Mouse (Mus musculus): ENCODE data around the gene Rpp25l. TPM values are rescaled to one million over a fixed set of nuclear protein-coding genes. Genes with fewer than 3 reads are reported as not detected.

The Rpp25l gene
- polyA plus RNA-seq, 1 experiment from 2014 or later = 47.4 TPM

- Histone ChIP-seq H3K27ac (ENCODE audit: low read depth, low read length) (no peak overlapping the region), H3K36me3 (ENCODE audit: control insufficient read depth, insufficient read depth) (no peaks in the 10 kb centered on the region), H3K9me3 (ENCODE audit: control insufficient read depth) (no peaks in the 10 kb centered on the region), H3K9ac (ENCODE audit: low read depth, low read length) (no peak overlapping the region), H3K4me1 (replicated peaks; ENCODE audit: control insufficient read depth, insufficient read depth, low read length) (no peaks in the 10 kb centered on the region), H3K4me3 (ENCODE audit: low read depth, low read length) (no peak overlapping the region), H3K27me3 (replicated peaks; ENCODE audit: control insufficient read depth, insufficient read depth, low read length) (no peaks in the 10 kb centered on the region), H3K4me2 (replicated peaks; ENCODE audit: low read depth) (no peak overlapping the region)
- no peak for TF ChIP-seq CTCF (IDR thresholded peaks at IDR 0.05; ENCODE audit: low read depth)
- no peak for ATAC-seq
- WGBS = 45% methylated on average over 5 of the region's 5 CpGs
Observed at GRCm38 (mm10) chr4:41671500-41671899, 41.8 kb downstream of the Rpp25l start.

GRCm38 (mm10) chr4:41670836-41671235 lies 42.5 kb downstream of the Rpp25l start:
- Histone ChIP-seq H3K4me2 (replicated peaks; ENCODE audit: low read depth) (no peak overlapping the region), H3K27me3 (replicated peaks; ENCODE audit: control insufficient read depth, insufficient read depth, low read length) (no peaks in the 10 kb centered on the region), H3K27ac (ENCODE audit: low read depth, low read length) (no peak overlapping the region), H3K4me1 (replicated peaks; ENCODE audit: control insufficient read depth, insufficient read depth, low read length) (no peaks in the 10 kb centered on the region), H3K36me3 (ENCODE audit: control insufficient read depth, insufficient read depth) (no peaks in the 10 kb centered on the region), H3K9me3 (ENCODE audit: control insufficient read depth) (no peaks in the 10 kb centered on the region), H3K4me3 (ENCODE audit: low read depth, low read length) (no peak overlapping the region), H3K9ac (ENCODE audit: low read depth, low read length) (no peak overlapping the region)
- WGBS = 82% methylated on average over 18 of the region's 18 CpGs
- no peak for ATAC-seq
- no peak for TF ChIP-seq CTCF (IDR thresholded peaks at IDR 0.05; ENCODE audit: low read depth)

GRCm38 (mm10) chr4:41666646-41667045 lies 46.7 kb downstream of the Rpp25l start:
- Histone ChIP-seq H3K27ac (ENCODE audit: low read depth, low read length) (no peak overlapping the region), H3K9me3 (ENCODE audit: control insufficient read depth) (no peaks in the 10 kb centered on the region), H3K27me3 (replicated peaks; ENCODE audit: control insufficient read depth, insufficient read depth, low read length) (no peaks in the 10 kb centered on the region), H3K36me3 (ENCODE audit: control insufficient read depth, insufficient read depth) (no peaks in the 10 kb centered on the region), H3K4me3 (ENCODE audit: low read depth, low read length) (no peak overlapping the region), H3K4me1 (replicated peaks; ENCODE audit: control insufficient read depth, insufficient read depth, low read length) (no peaks in the 10 kb centered on the region), H3K4me2 (replicated peaks; ENCODE audit: low read depth) (no peak overlapping the region), H3K9ac (ENCODE audit: low read depth, low read length) (no peak overlapping the region)
- no peak for TF ChIP-seq CTCF (IDR thresholded peaks at IDR 0.05; ENCODE audit: low read depth)
- WGBS = 73% methylated on average over 11 of the region's 11 CpGs
- no peak for ATAC-seq

DNA sequence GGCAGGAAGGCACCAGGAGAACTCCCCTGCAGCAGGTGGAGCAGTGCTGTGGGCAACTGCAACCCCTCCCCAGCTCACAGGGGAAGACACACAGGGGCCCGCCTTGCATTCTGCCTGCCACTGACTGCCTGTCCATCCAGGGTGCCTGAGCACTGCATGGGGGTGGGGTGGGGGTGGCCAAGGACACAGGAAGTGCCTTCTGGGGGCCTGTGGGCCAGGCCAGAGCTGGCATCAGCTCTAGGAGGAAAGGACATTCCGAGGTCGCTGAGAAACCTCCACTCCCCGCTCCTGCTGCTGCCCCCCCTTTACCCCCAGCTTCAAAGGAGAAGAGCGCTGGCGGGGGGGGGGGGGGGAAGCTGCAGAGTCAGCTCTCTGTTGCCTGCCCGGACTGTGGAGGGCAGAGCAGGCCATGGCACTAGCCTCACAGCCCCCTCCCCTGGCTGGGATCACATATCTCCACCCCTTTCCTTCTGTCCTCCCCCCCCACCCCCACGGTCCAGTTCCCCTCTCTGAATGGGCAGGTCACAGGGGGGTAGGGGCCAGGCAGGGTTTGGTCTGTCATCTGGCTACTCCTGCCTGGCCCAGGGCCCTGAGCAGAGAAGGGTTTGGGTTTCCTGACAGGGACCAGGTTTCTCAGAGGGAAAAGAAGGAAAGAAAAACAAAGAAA lies 48.2 kb downstream of the Rpp25l start:
- ATAC-seq = no peak
- Histone ChIP-seq H3K4me2 (replicated peaks; ENCODE audit: low read depth) (no peak overlapping the region), H3K9me3 (ENCODE audit: control insufficient read depth) (no peaks in the 10 kb centered on the region), H3K4me3 (ENCODE audit: low read depth, low read length) (no peak overlapping the region), H3K27ac (ENCODE audit: low read depth, low read length) (no peak overlapping the region), H3K4me1 (replicated peaks; ENCODE audit: control insufficient read depth, insufficient read depth, low read length) (no peaks in the 10 kb centered on the region), H3K27me3 (replicated peaks; ENCODE audit: control insufficient read depth, insufficient read depth, low read length) (no peaks in the 10 kb centered on the region), H3K36me3 (ENCODE audit: control insufficient read depth, insufficient read depth) (no peaks in the 10 kb centered on the region), H3K9ac (ENCODE audit: low read depth, low read length) (no peak overlapping the region)
- no peak for TF ChIP-seq CTCF (IDR thresholded peaks at IDR 0.05; ENCODE audit: low read depth)
- 13% methylated on average over 6 of the region's 8 CpGs for WGBS

GRCm38 (mm10) chr4:41664533-41664932 lies 48.8 kb downstream of the Rpp25l start:
- no peak for TF ChIP-seq CTCF (IDR thresholded peaks at IDR 0.05; ENCODE audit: low read depth)
- Histone ChIP-seq H3K9me3 (ENCODE audit: control insufficient read depth) (no peaks in the 10 kb centered on the region), H3K4me3 (ENCODE audit: low read depth, low read length) (no peak overlapping the region), H3K4me1 (replicated peaks; ENCODE audit: control insufficient read depth, insufficient read depth, low read length) (no peaks in the 10 kb centered on the region), H3K27ac (ENCODE audit: low read depth, low read length) (no peak overlapping the region), H3K36me3 (ENCODE audit: control insufficient read depth, insufficient read depth) (no peaks in the 10 kb centered on the region), H3K4me2 (replicated peaks; ENCODE audit: low read depth) (no peak overlapping the region), H3K27me3 (replicated peaks; ENCODE audit: control insufficient read depth, insufficient read depth, low read length) (no peaks in the 10 kb centered on the region), H3K9ac (ENCODE audit: low read depth, low read length) (no peak overlapping the region)
- 29% methylated on average over 7 of the region's 7 CpGs for WGBS
- no peak for ATAC-seq

- H3K9me3 ChIP-seq (ENCODE audit: control insufficient read depth) = no peaks in the 10 kb centered on the region
- H3K36me3 ChIP-seq (ENCODE audit: control insufficient read depth, insufficient read depth) = no peaks in the 10 kb centered on the region
- H3K9ac ChIP-seq (ENCODE audit: low read depth, low read length) = no peak overlapping the region
- TF ChIP-seq CTCF (IDR thresholded peaks at IDR 0.05; ENCODE audit: low read depth) = no peak
- ATAC-seq = no peak
- H3K27me3 ChIP-seq (replicated peaks; ENCODE audit: control insufficient read depth, insufficient read depth, low read length) = no peaks in the 10 kb centered on the region
- WGBS = 50% methylated on average over 9 of the region's 9 CpGs
- no peak overlapping the region for H3K27ac ChIP-seq (ENCODE audit: low read depth, low read length)
- no peak overlapping the region for H3K4me3 ChIP-seq (ENCODE audit: low read depth, low read length)
- no peaks in the 10 kb centered on the region for H3K4me1 ChIP-seq (replicated peaks; ENCODE audit: control insufficient read depth, insufficient read depth, low read length)
- H3K4me2 ChIP-seq (replicated peaks; ENCODE audit: low read depth) = no peak overlapping the region
Observed at GRCm38 (mm10) chr4:41663614-41664013, 49.7 kb downstream of the Rpp25l start.

DNA sequence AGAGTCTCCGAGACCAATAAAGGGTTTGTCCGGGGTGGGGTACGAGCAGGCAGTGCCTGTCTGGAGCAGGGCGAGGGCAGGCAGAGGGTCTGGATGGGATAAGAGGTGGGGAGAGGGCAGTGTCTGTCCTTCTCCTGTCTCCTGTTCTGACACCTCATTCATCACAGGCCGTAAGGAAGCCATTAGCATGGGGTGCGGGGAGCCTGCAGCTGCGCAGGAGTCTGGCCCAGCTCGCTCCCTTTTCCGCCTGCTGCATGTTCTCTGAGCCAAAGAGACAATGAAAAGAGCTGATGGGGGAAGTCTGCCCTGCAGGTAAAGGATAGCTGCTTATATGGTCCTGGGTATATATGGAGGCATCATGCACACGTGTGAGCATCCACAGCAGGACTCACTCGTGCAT lies 50.6 kb downstream of the Rpp25l start:
- Histone ChIP-seq H3K27ac (ENCODE audit: low read depth, low read length) (no peak overlapping the region), H3K4me2 (replicated peaks; ENCODE audit: low read depth) (no peak overlapping the region), H3K27me3 (replicated peaks; ENCODE audit: control insufficient read depth, insufficient read depth, low read length) (no peaks in the 10 kb centered on the region), H3K4me1 (replicated peaks; ENCODE audit: control insufficient read depth, insufficient read depth, low read length) (no peaks in the 10 kb centered on the region), H3K9ac (ENCODE audit: low read depth, low read length) (no peak overlapping the region), H3K36me3 (ENCODE audit: control insufficient read depth, insufficient read depth) (no peaks in the 10 kb centered on the region), H3K4me3 (ENCODE audit: low read depth, low read length) (no peak overlapping the region), H3K9me3 (ENCODE audit: control insufficient read depth) (no peaks in the 10 kb centered on the region)
- no peak for TF ChIP-seq CTCF (IDR thresholded peaks at IDR 0.05; ENCODE audit: low read depth)
- WGBS = 85% methylated on average over 11 of the region's 11 CpGs
- ATAC-seq = no peak

Other genes starting within 250 kb of the Rpp25l start
- gene Kif24, start 248.6 kb downstream of the Rpp25l start, polyA plus RNA-seq (2015; fragmentation: Nextera tagmentation; extraction: Ambion mirVana) = 1.3 and 1.4 TPM in 2 replicates
- 34.9 and 35.7 TPM in 2 replicates for gene Nudt2, start 248.4 kb downstream of the Rpp25l start, polyA plus RNA-seq (2015; fragmentation: Nextera tagmentation; extraction: Ambion mirVana)
- 11.6 and 13.7 TPM in 2 replicates for gene AI464131, start 210.5 kb downstream of the Rpp25l start, polyA plus RNA-seq (2015; fragmentation: Nextera tagmentation; extraction: Ambion mirVana)
- gene 1110017D15Rik, start 196.2 kb downstream of the Rpp25l start, polyA plus RNA-seq (2015; fragmentation: Nextera tagmentation; extraction: Ambion mirVana) = 0.52 and 2.0 TPM in 2 replicates
- 3.2 and 4.9 TPM in 2 replicates for gene Fam219a, start 144.0 kb downstream of the Rpp25l start, polyA plus RNA-seq (2015; fragmentation: Nextera tagmentation; extraction: Ambion mirVana)
- gene Dnaic1, start 143.8 kb downstream of the Rpp25l start, polyA plus RNA-seq (2015; fragmentation: Nextera tagmentation; extraction: Ambion mirVana) = 2.3 and 3.4 TPM in 2 replicates
- 8.5 and 8.6 TPM in 2 replicates for gene Enho, start 73.2 kb downstream of the Rpp25l start, polyA plus RNA-seq (2015; fragmentation: Nextera tagmentation; extraction: Ambion mirVana)
- 1.9 and 2.8 TPM in 2 replicates for gene Cntfr, start 16.4 kb downstream of the Rpp25l start, polyA plus RNA-seq (2015; fragmentation: Nextera tagmentation; extraction: Ambion mirVana)
- 63.8 and 63.9 TPM in 2 replicates for gene Il11ra1, start 13.5 kb downstream of the Rpp25l start, polyA plus RNA-seq (2015; fragmentation: Nextera tagmentation; extraction: Ambion mirVana)
- gene Dctn3, start 9.6 kb upstream of the Rpp25l start, polyA plus RNA-seq (2015; fragmentation: Nextera tagmentation; extraction: Ambion mirVana) = 127 and 144 TPM in 2 replicates
- not detected in 2 replicates for gene Arid3c, start 17.6 kb upstream of the Rpp25l start, polyA plus RNA-seq (2015; fragmentation: Nextera tagmentation; extraction: Ambion mirVana)
- gene Galt, start 41.7 kb upstream of the Rpp25l start, polyA plus RNA-seq (2015; fragmentation: Nextera tagmentation; extraction: Ambion mirVana) = 90.5 and 105 TPM in 2 replicates
- gene Sigmar1, start 42.6 kb upstream of the Rpp25l start, polyA plus RNA-seq (2015; fragmentation: Nextera tagmentation; extraction: Ambion mirVana) = 46.4 and 50.6 TPM in 2 replicates
- 21.5 and 21.9 TPM in 2 replicates for gene Ccl27a, start 60.7 kb upstream of the Rpp25l start, polyA plus RNA-seq (2015; fragmentation: Nextera tagmentation; extraction: Ambion mirVana)
- gene Gm21541, start 190.1 kb upstream of the Rpp25l start, polyA plus RNA-seq (2015; fragmentation: Nextera tagmentation; extraction: Ambion mirVana) = 33.6 and 33.7 TPM in 2 replicates
- 1.3 and 1.4 TPM in 2 replicates for gene Gm20878, start 228.0 kb upstream of the Rpp25l start, polyA plus RNA-seq (2015; fragmentation: Nextera tagmentation; extraction: Ambion mirVana)